Mouse (Mus musculus) cortical plate, adult 2 months (tissue): ENCODE data around the gene Uba52.

Source experiments
- CTCF ChIP-seq: fragments of 200-500 bp; IDR thresholded peaks from 2 replicates; pipeline ENCODE4 v1.5.1; 2011; ENCODE audit warnings: mild to moderate bottlenecking, control low read depth, low read length; ENCODE audit not compliant: insufficient read depth; ENCODE audit errors: extremely low read depth
- POLR2A ChIP-seq: fragments of 200-500 bp; IDR thresholded peaks from 2 replicates; pipeline ENCODE4 v1.6.1; 2011; ENCODE audit warnings: mild to moderate bottlenecking, low read length, control low read depth; ENCODE audit not compliant: insufficient read depth; ENCODE audit errors: extremely low read depth

DNA sequence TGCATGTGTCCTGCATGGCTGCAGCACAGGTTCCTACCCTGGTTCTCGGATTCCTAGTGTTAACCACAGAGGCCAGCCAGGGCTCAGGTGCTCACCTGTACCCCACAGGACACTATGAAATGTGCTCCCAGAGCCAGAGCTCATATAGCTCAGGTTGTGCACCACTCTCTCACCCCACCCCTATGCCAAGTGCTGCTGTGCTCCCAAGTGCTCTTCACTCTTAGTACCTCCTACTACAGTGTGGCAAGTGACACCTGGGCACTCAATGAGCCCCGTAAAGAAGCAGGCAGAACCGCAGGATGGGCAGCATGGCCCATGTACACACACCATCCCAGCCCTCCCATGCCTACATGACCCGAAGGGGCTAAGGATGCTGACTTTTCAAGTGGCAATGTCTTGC lies 41.9 kb downstream of the Uba52 start:
- TF ChIP-seq POLR2A (no peak), CTCF (no peak)
